In the genomic region with DNA sequence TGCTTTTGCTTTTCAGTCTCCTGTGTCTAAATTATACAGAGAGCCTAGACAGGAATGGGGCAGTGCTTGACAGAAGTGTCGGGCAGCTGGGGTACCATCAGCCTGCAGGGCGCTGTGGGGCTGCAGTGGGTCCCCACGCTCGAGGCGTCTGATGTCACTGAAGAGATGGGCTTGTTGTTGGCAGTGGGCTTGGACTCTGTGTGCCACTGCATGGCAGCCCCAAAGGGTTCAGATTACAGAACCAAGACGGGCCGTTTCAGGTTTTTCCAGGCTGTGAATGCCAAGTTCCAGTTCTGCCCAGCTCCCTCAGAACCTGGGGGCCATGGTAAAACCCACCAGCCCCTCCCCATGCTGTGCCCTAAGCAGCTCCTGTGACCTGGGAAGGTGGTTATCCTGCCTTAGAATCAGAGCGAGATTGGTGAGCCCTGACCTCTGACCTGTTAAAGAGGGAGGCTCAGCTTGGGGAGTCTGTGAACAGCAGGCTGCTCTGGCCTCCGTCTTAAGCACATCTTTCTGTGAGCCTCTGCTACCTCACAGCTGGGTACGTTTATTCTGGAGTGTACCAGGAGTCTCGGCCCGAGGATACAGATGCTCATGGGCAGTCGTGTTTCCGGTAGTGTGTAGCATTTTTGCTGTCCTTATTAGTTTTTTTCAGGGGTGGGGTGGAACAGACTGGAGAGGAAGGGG, we compare ENCODE assay signal across 10 mouse cellular contexts. TPM values are rescaled to one million over a fixed set of nuclear protein-coding genes. Genes with fewer than 3 reads are reported as not detected.
DNase-seq lines count a peak whose midpoint lies in the region; ATAC-seq and TF ChIP-seq lines count a peak whose summit lies in the region.
"Had no signal": no experiment of that assay in that cellular context is flagged by ENCODE, and none has a peak within 500 bp of the region (broad histone marks: within the 10 kb centered on the region; RNA-seq: fewer than 3 reads in every experiment).

No protein-coding gene starts in this region.

- H3K27ac ChIP-seq in heart, embryonic 12.5 days (ENCODE audit: poor library complexity, severe bottlenecking) = peak overlapping the region; percentile 43; the same call in 1 of the 2 replicates
- H3K27ac ChIP-seq in midbrain, embryonic 10.5 days (replicated peaks) = peak overlapping the region; percentile 60
- no peak overlapping the region for H3K27ac ChIP-seq in midbrain, embryonic 15.5 days
- peak overlapping the region; percentile 83 for H3K27ac ChIP-seq in intestine, embryonic 16.5 days (ENCODE audit: low read length)
- H3K27ac ChIP-seq in stomach, postnatal 0 days (replicated peaks) = peak overlapping the region; percentile 19; the same call in 1 of the 2 replicates
- H3K27ac ChIP-seq: hindbrain, embryonic 15.5 days had no signal

- intact Hi-C loops in heart, postnatal 10 days (cut with DNase I) = loop anchor here (2.0 kb wide), 4 partner anchors 57 to 345 kb away; no protein-coding TSS in a partner anchor

- DNase-seq in heart, postnatal 10 days = no peak
- peak; percentile 15 for DNase-seq in midbrain, embryonic 10.5 days (ENCODE audit: low spot score)
- no peak for DNase-seq in stomach, postnatal 0 days (ENCODE audit: low spot score)
- DNase-seq in right cerebral cortex, postnatal 10 days (ENCODE audit: low spot score in 2 of 2) = no peak

- 50% methylated on average over 14 of the region's 14 CpGs for WGBS in heart, embryonic 12.5 days
- 35% methylated on average over 14 of the region's 14 CpGs for WGBS in midbrain, embryonic 10.5 days
- WGBS in midbrain, embryonic 15.5 days = 39% methylated on average over 14 of the region's 14 CpGs
- 49% methylated on average over 14 of the region's 14 CpGs for WGBS in intestine, embryonic 16.5 days
- 53% methylated on average over 14 of the region's 14 CpGs for WGBS in stomach, postnatal 0 days

- H3K9me3 ChIP-seq in heart, embryonic 12.5 days (replicated peaks) = no peaks in the 10 kb centered on the region
- no peaks in the 10 kb centered on the region for H3K9me3 ChIP-seq in midbrain, embryonic 10.5 days (replicated peaks)
- H3K9me3 ChIP-seq in midbrain, embryonic 15.5 days = no peaks in the 10 kb centered on the region
- no peaks in the 10 kb centered on the region for H3K9me3 ChIP-seq in intestine, embryonic 16.5 days (ENCODE audit: control insufficient read depth, low read length)
- H3K9me3 ChIP-seq in stomach, postnatal 0 days (ENCODE audit: control insufficient read depth, low read length) = no peaks in the 10 kb centered on the region
- H3K9me3 ChIP-seq: hindbrain, embryonic 15.5 days had no signal

- H3K4me1 ChIP-seq in heart, embryonic 12.5 days (replicated peaks) = peaks cover 66% of the 10 kb centered on the region
- H3K4me1 ChIP-seq in midbrain, embryonic 10.5 days = peaks cover 43% of the 10 kb centered on the region
- H3K4me1 ChIP-seq in midbrain, embryonic 15.5 days = peaks cover 15% of the 10 kb centered on the region
- H3K4me1 ChIP-seq in intestine, embryonic 16.5 days (ENCODE audit: control insufficient read depth, insufficient read depth, low read length) = peaks cover 43% of the 10 kb centered on the region
- H3K4me1 ChIP-seq in stomach, postnatal 0 days (replicated peaks; ENCODE audit: control insufficient read depth, insufficient read depth) = peaks cover 10% of the 10 kb centered on the region

- no peak for ATAC-seq in heart, embryonic 12.5 days (ENCODE audit: insufficient number of reproducible peaks, low FRiP score)
- no peak for ATAC-seq in midbrain, embryonic 15.5 days (replicated peaks)
- ATAC-seq in intestine, embryonic 16.5 days = no peak
- ATAC-seq in stomach, postnatal 0 days (ENCODE audit: low FRiP score, low TSS enrichment) = no peak
- ATAC-seq in granulocyte monocyte progenitor cell, adult 5-6 weeks (replicated peaks; ENCODE audit: poor library complexity, severe bottlenecking) = no peak

- peak overlapping the region; percentile 20; the same call in 1 of the 2 replicates for H3K4me2 ChIP-seq in heart, embryonic 12.5 days
- no peak overlapping the region for H3K4me2 ChIP-seq in midbrain, embryonic 15.5 days
- H3K4me2 ChIP-seq in intestine, embryonic 16.5 days (ENCODE audit: low read depth, low read length) = 0 out of 2 replicates have a peak overlapping the region, but pooled peaks have one; percentile 9
- H3K4me2 ChIP-seq in stomach, postnatal 0 days (replicated peaks; ENCODE audit: low read depth) = no peak overlapping the region
- H3K4me2 ChIP-seq: hindbrain, embryonic 15.5 days had no signal

- TF ChIP-seq CTCF in stomach, postnatal 0 days (IDR thresholded peaks at IDR 0.05; ENCODE audit: low read depth) = no peak

- no peak overlapping the region for H3K4me3 ChIP-seq in heart, embryonic 12.5 days
- H3K4me3 ChIP-seq in midbrain, embryonic 10.5 days = no peak overlapping the region
- H3K4me3 ChIP-seq in midbrain, embryonic 15.5 days = no peak overlapping the region
- H3K4me3 ChIP-seq in intestine, embryonic 16.5 days (ENCODE audit: low read length) = no peak overlapping the region
- H3K4me3 ChIP-seq in stomach, postnatal 0 days (ENCODE audit: low read depth, low read length) = no peak overlapping the region
- H3K4me3 ChIP-seq: hindbrain, embryonic 15.5 days had no signal

- TF ChIP-seq EP300 in stomach, postnatal 0 days (optimal IDR thresholded peaks at IDR 0.05) = no peak

- H3K36me3 ChIP-seq in heart, embryonic 12.5 days = no peaks in the 10 kb centered on the region
- H3K36me3 ChIP-seq in midbrain, embryonic 10.5 days = no peaks in the 10 kb centered on the region
- H3K36me3 ChIP-seq in midbrain, embryonic 15.5 days (replicated peaks) = no peaks in the 10 kb centered on the region
- no peaks in the 10 kb centered on the region for H3K36me3 ChIP-seq in intestine, embryonic 16.5 days (ENCODE audit: control insufficient read depth, insufficient read depth, low read length)
- no peaks in the 10 kb centered on the region for H3K36me3 ChIP-seq in stomach, postnatal 0 days (ENCODE audit: control insufficient read depth, insufficient read depth, low read length)
- H3K36me3 ChIP-seq: hindbrain, embryonic 15.5 days had no signal

- no peaks in the 10 kb centered on the region for H3K27me3 ChIP-seq in heart, embryonic 12.5 days (replicated peaks)
- peaks cover 16% of the 10 kb centered on the region; the same call in 1 of the 2 replicates for H3K27me3 ChIP-seq in midbrain, embryonic 10.5 days (ENCODE audit: low read depth, poor library complexity, severe bottlenecking)
- peaks cover 8% of the 10 kb centered on the region; the same call in 1 of the 2 replicates for H3K27me3 ChIP-seq in midbrain, embryonic 15.5 days (replicated peaks)
- H3K27me3 ChIP-seq in intestine, embryonic 16.5 days (replicated peaks; ENCODE audit: control insufficient read depth, insufficient read depth, low read length) = no peaks in the 10 kb centered on the region
- no peaks in the 10 kb centered on the region for H3K27me3 ChIP-seq in stomach, postnatal 0 days (ENCODE audit: control insufficient read depth, insufficient read depth, low read length)
- H3K27me3 ChIP-seq: hindbrain, embryonic 15.5 days had no signal

- 0 out of 2 replicates have a peak overlapping the region, but pooled peaks have one; percentile 5 for H3K9ac ChIP-seq in heart, embryonic 12.5 days
- no peak overlapping the region for H3K9ac ChIP-seq in midbrain, embryonic 15.5 days
- H3K9ac ChIP-seq in intestine, embryonic 16.5 days (ENCODE audit: low read depth, low read length) = peak overlapping the region; percentile 54; the same call in 1 of the 2 replicates
- no peak overlapping the region for H3K9ac ChIP-seq in stomach, postnatal 0 days (ENCODE audit: low read length)
- H3K9ac ChIP-seq: hindbrain, embryonic 15.5 days had no signal

RNA-seq across cellular contexts. Expression of gene Lhpp, which starts 47.1 kb away (rescaled TPM):
- polyA plus RNA-seq in heart, embryonic 12.5 days (2016; fragmentation: Nextera tagmentation; extraction: Ambion mirVana) = 23.5 and 23.6 TPM in 2 replicates
- 10 to 100 TPM; 18.0 to 18.4 TPM for total RNA-seq in heart, postnatal 10 days (2021)
- polyA plus RNA-seq in midbrain, embryonic 10.5 days (2016; fragmentation: Nextera tagmentation; extraction: Ambion mirVana) = 20.5 and 20.7 TPM in 2 replicates
- 38.3 and 39.4 TPM in 2 replicates for polyA plus RNA-seq in midbrain, embryonic 15.5 days (2015; fragmentation: Nextera tagmentation; extraction: Ambion mirVana)
- 47.8 and 54.7 TPM in 2 replicates for polyA plus RNA-seq in intestine, embryonic 16.5 days (2015; fragmentation: Nextera tagmentation; extraction: Ambion mirVana)
- 8.0 and 9.3 TPM in 2 replicates for polyA plus RNA-seq in stomach, postnatal 0 days (2015; fragmentation: Nextera tagmentation; extraction: Ambion mirVana)
- total RNA-seq in granulocyte monocyte progenitor cell, adult 5-6 weeks (2014; fragmentation: Nextera tagmentation) = 11.5 and 13.8 TPM in 2 replicates
- 7.3 and 9.3 TPM in 2 replicates for total RNA-seq in granulocyte monocyte progenitor cell, adult 5-6 weeks (2017)

RNA-seq across cellular contexts. Expression of gene Nkx1-2, which starts 58.1 kb away (rescaled TPM):
- not detected in 2 replicates for polyA plus RNA-seq in heart, embryonic 12.5 days (2016; fragmentation: Nextera tagmentation; extraction: Ambion mirVana)
- total RNA-seq in heart, postnatal 10 days (2021) = not detected
- polyA plus RNA-seq in midbrain, embryonic 10.5 days (2016; fragmentation: Nextera tagmentation; extraction: Ambion mirVana) = 0.80 and 1.6 TPM in 2 replicates
- polyA plus RNA-seq in midbrain, embryonic 15.5 days (2015; fragmentation: Nextera tagmentation; extraction: Ambion mirVana) = 0.70 and 1.2 TPM in 2 replicates
- 0.59 and 0.70 TPM in 2 replicates for polyA plus RNA-seq in intestine, embryonic 16.5 days (2015; fragmentation: Nextera tagmentation; extraction: Ambion mirVana)
- polyA plus RNA-seq in stomach, postnatal 0 days (2015; fragmentation: Nextera tagmentation; extraction: Ambion mirVana) = not detected in 2 replicates
- not detected in 2 replicates for total RNA-seq in granulocyte monocyte progenitor cell, adult 5-6 weeks (2014; fragmentation: Nextera tagmentation)
- not detected in 2 replicates for total RNA-seq in granulocyte monocyte progenitor cell, adult 5-6 weeks (2017)
- total RNA-seq: adrenal gland, adult 2 months had no signal
- polyA plus RNA-seq: adrenal gland, adult 2 months had no signal

Comparison
In these comparisons a context has a peak if more than half of its experiments do, and no peak if none do; other contexts are left out.
1. H3K4me2 ChIP-seq: peak in heart, embryonic 12.5 days (single experiment) and intestine, embryonic 16.5 days (single experiment); none in midbrain, embryonic 15.5 days (single experiment) and stomach, postnatal 0 days (single experiment).
2. H3K9ac ChIP-seq: peak in heart, embryonic 12.5 days (single experiment) and intestine, embryonic 16.5 days (single experiment); none in midbrain, embryonic 15.5 days (single experiment) and stomach, postnatal 0 days (single experiment).